Mouse (Mus musculus) embryo, embryonic 10.5 days (tissue): Measurements from ENCODE around the gene Exoc7.

ENCODE experiments used
- DNase-seq: peaks from one replicate; pipeline ENCODE4 v3.0.0-alpha.2; 2015; ENCODE audit warnings: low spot score

The Exoc7 gene

DNA sequence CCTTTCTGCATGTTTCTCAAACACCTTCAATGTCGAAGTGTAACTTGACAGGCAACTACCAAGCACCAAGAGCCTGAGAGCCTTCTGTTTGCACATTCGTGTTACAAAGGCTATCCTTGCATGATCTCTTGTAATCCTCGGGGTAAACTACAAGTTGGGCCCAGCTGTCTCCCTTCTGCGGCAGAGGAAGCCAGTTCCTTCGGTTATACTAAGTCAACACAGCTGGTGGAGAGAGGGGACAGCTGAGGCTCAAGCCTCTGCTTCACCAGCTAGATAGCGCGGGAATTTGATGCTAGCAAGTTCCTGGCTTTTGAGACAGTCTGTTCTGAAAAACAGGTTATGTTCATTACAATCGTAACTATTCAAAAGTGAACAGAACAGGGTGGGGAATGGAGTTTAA lies 5.3 kb upstream of the Exoc7 start:
- DNase-seq = peak; percentile 40

GRCm38 (mm10) chr11:116311169-116311568 lies 4.1 kb upstream of the Exoc7 start:
- no peak for DNase-seq

DNA sequence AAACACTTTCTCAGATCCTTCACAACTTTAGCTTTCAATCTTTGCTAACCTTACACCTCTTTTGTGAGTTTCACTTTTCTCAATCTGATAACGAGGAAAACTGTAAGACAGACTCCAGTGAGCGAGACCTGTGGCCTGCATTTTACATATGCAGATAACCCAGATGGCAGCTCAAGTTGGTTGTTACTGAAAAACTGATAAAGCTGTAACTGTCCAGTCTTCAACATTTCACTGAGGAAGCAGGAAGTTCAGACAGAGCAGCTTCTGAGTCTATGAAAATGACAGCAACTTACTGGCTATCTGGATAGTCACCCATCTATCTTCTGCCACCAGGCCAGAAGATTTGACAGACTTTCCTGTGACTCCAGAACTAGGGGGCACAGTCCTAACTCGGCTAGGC lies 2.6 kb upstream of the Exoc7 start:
- no peak for DNase-seq

GRCm38 (mm10) chr11:116307762-116308531 lies 914 bp upstream of the Exoc7 start:
- DNase-seq = no peak

DNA sequence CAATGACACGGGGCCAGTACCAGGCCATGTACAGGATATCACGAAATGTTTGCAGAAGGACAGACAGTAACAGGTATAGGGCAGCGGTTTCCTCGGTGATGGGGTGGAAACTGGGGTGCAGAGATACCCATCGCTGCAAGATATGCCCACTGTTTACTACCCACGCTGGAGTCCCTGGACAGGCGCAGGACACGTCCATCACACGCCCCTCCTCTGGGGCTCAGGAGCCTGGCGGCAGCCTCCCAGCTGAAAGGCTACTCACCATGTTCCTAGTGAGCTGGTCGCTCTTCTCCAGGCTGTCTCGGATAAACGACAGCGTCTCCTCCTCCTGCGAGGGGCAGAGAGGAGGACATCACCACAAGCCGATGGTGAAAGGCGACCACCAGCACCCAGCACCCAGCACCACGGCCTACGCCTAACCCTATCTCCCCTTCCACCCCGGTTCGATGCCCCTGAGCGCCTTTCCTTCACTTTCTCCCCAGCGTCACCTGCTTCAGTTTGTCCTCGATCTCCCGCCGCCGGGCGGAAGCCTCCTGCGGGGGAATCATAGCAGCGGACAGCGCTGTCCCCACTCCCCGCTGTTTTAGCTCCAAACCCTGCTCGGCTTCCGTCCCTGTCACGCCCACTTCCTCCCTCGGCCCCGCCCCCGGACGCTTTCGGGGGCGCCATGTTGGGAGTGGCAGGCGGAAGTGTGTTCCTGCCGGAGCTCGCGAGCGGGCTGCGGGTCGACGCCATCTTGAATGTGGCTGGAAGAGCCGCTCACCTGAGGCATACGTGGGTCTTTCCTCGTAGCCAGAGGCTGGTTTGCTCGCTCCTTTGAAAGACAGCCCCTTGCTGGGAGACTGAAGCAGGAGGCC lies 679 bp downstream of the Exoc7 start:
- DNase-seq = peak; percentile 96

DNA sequence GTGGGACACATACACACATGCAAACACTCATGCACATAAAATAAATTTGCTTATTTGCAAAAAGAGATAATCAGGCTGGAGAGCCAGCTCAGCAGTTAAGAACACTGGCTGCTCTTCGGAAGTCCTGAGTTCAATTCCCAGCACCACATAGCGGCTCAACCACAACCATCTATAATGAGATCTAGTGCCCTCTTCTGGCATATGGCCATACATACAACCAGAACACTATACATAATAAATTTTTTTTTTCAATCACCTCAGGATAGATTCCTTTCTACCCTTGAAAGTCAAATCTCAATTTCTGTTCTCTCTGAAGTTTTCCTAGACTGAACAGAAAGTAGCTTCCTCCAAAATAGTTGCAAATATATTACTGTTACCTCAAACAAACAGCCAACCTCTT lies 1.6 kb downstream of the Exoc7 start:
- DNase-seq = no peak

- no peak for DNase-seq
Measured at GRCm38 (mm10) chr11:116298621-116299020, 8.4 kb downstream of the Exoc7 start.

- no peak for DNase-seq
Measured at GRCm38 (mm10) chr11:116298221-116298620, 8.8 kb downstream of the Exoc7 start.

DNA sequence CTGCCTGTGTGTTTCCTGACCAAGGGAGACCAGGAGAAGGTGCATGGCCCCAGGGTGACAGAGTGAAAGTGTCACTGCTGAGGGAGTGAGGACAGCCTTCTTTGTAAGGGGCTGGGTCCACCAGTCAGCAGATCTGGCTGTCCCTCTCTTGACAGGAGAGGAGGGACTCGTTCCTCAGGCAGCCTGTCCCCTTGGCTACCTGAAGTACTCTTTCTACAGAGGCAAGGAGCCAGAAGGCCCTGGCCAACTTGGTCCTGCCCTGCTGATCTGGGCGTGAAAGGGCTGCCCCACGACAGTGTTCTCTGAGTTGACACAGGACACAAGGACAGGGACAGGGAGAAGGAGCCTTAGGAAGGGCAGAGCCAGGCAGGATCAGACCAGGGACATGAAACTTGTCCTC lies 10.0 kb downstream of the Exoc7 start:
- DNase-seq = no peak

DNA sequence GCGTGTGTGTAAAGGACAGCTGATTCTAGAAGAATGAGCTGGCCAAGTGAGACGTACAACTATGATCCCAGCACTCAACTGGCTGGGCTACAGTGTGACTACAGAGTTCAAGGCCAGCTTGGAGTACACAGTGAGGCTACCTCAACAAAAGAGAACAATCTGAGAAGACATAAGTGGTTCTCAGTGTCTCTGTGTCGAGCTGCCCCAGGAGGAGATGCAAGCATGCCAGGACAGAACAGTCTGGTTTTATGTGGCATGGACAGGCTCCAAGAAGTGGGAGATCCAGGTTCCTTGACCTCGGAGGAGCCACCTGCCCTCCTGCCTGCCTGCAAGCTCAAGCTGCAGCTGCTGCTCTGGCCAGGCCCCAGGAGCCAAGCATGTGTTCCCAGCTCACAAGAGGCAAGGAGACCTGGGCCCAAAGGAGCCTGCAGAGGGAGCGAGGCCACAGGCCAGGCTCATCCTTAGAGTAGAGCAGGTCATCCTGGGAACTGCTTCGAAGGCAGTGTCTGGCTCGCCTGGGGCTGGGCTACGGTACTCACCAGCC lies 10.8 kb downstream of the Exoc7 start:
- no peak for DNase-seq

DNA sequence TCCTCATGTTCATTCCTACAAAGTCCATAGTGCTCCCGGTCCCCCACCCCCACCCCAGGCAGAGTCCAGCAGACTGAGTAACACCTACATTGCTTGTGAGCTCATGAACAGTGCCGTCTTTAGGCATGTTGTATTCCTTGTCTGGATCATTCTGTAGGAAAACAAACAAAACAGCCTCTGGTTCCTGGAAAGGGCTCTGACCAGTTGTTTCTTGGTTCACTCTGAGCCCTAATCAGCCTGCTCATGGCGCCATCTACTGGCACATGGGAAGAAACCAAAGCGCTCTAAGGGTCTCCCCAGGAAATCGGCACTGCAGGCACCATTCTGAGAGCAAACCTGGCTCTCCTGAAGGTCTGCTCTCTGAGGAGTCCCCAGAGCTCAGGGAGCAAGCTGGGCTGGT lies 12.7 kb downstream of the Exoc7 start:
- peak; percentile 88 for DNase-seq

- no peak for DNase-seq
Measured at GRCm38 (mm10) chr11:116293538-116294137, 13.4 kb downstream of the Exoc7 start.

GRCm38 (mm10) chr11:116292401-116292800 lies 14.6 kb downstream of the Exoc7 start:
- no peak for DNase-seq

DNA sequence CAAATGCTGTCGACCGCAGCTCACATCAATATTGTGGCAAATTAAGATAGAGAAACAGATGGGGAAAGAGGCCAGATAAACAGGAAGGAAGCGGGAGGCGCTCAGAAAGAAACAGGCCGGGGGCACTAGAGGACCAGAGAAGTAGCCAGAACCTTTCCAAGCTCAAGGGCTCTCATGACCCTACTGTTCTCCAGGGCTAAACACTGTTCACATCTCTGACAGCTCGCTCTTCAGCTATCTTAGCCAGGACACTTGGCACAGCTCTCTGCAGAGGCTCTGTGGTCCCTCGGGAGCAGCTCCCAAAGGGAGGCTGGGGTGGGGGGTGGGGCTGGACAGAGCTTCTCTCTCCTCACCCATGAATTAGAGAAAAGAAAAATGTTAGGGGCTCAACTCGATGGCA lies 16.5 kb downstream of the Exoc7 start:
- DNase-seq = no peak

DNA sequence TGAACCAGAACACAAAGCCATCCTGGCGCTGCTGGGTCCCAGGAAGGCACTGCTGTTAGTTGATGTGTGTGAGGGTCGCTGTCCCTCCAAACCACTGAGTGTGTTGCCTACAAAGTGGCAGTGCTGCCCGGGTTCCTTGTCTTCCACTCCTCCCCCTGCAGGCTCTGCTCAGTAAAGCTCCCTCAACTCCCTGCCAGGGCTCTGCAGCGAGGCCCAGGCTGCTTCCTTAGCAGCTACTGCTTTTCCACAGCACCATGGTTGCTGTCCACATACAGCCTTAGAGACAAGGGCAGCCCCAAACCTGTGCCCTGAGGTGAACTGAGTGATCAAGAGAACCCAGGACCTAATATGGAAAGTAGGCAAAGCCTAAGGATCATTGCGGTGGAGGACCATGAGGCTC lies 19.7 kb downstream of the Exoc7 start:
- no peak for DNase-seq

DNA sequence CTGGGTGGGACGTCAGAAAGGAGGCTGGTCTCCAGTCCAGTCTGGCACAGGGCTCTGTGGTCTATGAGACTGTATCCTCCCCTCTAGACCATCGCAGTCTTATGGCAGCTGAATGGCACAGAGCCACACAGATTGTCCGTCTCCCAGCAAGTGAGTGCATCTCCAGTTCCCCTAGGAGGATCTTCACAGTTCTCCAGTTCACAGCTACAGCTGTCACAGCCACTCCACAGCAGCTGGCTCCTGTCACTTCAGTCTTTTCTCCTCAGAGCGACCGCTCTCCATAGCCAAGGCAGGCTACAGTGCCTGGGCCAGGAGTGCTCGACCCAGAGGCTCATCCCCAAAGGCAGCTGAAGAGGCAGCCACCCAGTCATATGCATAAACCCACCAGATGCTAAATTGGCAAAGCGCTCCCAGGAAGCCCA lies 21.3 kb downstream of the Exoc7 start:
- no peak for DNase-seq

DNA sequence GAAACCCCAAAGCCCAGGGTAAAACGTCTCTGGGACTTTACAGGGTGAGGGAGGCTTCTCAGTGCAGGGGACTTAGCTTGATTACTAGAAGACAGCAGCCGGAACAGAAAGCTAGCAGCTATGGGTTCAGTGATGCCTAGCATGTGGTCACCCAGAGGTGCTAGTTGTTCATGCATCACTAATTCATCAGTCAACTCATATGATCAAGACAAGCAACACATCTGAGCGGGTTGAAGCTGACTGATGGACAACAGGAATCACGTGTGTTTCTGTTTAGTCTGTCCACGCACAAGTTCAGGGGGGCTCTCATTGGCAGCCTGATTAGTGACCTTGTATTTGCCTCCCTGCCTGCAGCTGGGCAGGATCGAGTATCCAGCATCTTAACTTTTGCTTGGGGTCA lies 23.1 kb downstream of the Exoc7 start:
- DNase-seq = peak; percentile 9

- DNase-seq = peak; percentile 6
Measured at GRCm38 (mm10) chr11:116282912-116283521, 24.0 kb downstream of the Exoc7 start.

DNA sequence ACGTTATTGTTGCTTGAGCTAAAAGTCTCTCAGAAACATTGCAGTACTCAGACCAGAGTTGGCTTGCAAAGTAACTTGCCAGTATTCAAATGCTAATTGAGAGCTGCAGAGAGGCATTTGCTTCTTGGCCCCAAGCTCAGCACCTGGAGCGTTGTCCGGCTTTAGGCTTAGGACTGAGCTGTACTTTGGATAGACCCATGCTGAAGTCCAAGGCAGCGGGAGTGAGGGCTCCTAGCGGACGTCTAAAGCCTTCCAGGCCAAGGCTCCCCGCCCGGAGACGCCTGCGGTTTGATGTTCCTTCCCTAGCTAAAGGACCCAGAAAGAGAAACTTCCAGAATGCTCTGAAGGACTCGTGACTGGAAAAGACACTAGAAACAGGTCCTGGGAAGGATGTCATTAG lies 24.9 kb downstream of the Exoc7 start:
- DNase-seq = peak; percentile 54

GRCm38 (mm10) chr11:116281671-116282070 lies 25.4 kb downstream of the Exoc7 start:
- no peak for DNase-seq

- DNase-seq = peak; percentile 40
Measured at GRCm38 (mm10) chr11:116280751-116281663, 26.0 kb downstream of the Exoc7 start, which contains the start of gene Galr2. Galr2 (plus strand) TSS chr11:116280939.
